Mouse (Mus musculus) large intestine, adult 2 months (tissue): ENCODE measurements around the gene Fam120a. TPM values are rescaled to one million over a fixed set of nuclear protein-coding genes. Genes with fewer than 3 reads are reported as not detected.
A peak's percentile ranks its signal among the peaks of the same experiment; 100 is the strongest.

Source experiments
- DNase-seq: peaks from one replicate; pipeline ENCODE4 v3.0.0-alpha.2; 2012; ENCODE audit warnings: low read depth, low spot score
- WGBS: fragments of 180-500 bp; shearing (Covaris S2); methylation state at CpG from one replicate; pipeline ENCODE4 v1.1.7; 2018; 5-methylcytosine and 5-hydroxymethylcytosine counted together
- polyA plus RNA-seq: library from polyadenylated mRNA; depleted of rRNA; stranded (reverse); fragments of >200 nt; gene quantifications from 2 replicates; pipeline ENCODE4 v1.2.3, GENCODE M21; 2012

The Fam120a gene
- polyA plus RNA-seq, 1 experiment = 78.1 TPM

GRCm38 (mm10) chr13:48863556-48863955 lies 104.3 kb downstream of the Fam120a start:
- WGBS = 25% methylated on average over 9 of the region's 9 CpGs
- DNase-seq = no peak

GRCm38 (mm10) chr13:48861913-48862312 lies 105.9 kb downstream of the Fam120a start:
- WGBS = 50% methylated on average over 1 of the region's 1 CpGs
- no peak for DNase-seq

GRCm38 (mm10) chr13:48858779-48859178 lies 109.0 kb downstream of the Fam120a start:
- no peak for DNase-seq
- 69% methylated on average over 4 of the region's 4 CpGs for WGBS

- WGBS = 73% methylated on average over 6 of the region's 6 CpGs
- no peak for DNase-seq
These were observed 109.8 kb downstream of the Fam120a start for GRCm38 (mm10) chr13:48858054-48858453.

GRCm38 (mm10) chr13:48857246-48857932 lies 110.4 kb downstream of the Fam120a start:
- no peak for DNase-seq
- 42% methylated on average over 7 of the region's 7 CpGs for WGBS

GRCm38 (mm10) chr13:48853947-48854346 lies 113.9 kb downstream of the Fam120a start:
- 17% methylated on average over 3 of the region's 3 CpGs for WGBS
- DNase-seq = no peak

- DNase-seq = no peak
These were observed 114.3 kb downstream of the Fam120a start for GRCm38 (mm10) chr13:48853475-48853874.

GRCm38 (mm10) chr13:48852859-48853258 lies 115.0 kb downstream of the Fam120a start:
- no peak for DNase-seq
- 50% methylated on average over 3 of the region's 3 CpGs for WGBS

More at GRCm38 (mm10) chr13:48853475-48853874, 114.3 kb downstream of the Fam120a start:
- 3% methylated on average over 2 of the region's 2 CpGs for WGBS

- DNase-seq = no peak
- WGBS = 83% methylated on average over 5 of the region's 5 CpGs
These were observed 116.1 kb downstream of the Fam120a start for GRCm38 (mm10) chr13:48851719-48852118.

- 69% methylated on average over 8 of the region's 8 CpGs for WGBS
- no peak for DNase-seq
These were observed 117.0 kb downstream of the Fam120a start for GRCm38 (mm10) chr13:48850771-48851170.

GRCm38 (mm10) chr13:48850326-48850725 lies 117.5 kb downstream of the Fam120a start:
- DNase-seq = no peak
- 79% methylated on average over 2 of the region's 2 CpGs for WGBS

GRCm38 (mm10) chr13:48849155-48849554 lies 118.7 kb downstream of the Fam120a start:
- WGBS = 37% methylated on average over 3 of the region's 3 CpGs
- no peak for DNase-seq

- no peak for DNase-seq
- 54% methylated on average over 4 of the region's 4 CpGs for WGBS
These were observed 122.5 kb downstream of the Fam120a start for GRCm38 (mm10) chr13:48845308-48845707.

GRCm38 (mm10) chr13:48843530-48843929 lies 124.3 kb downstream of the Fam120a start:
- WGBS = 83% methylated on average over 1 of the region's 1 CpGs

GRCm38 (mm10) chr13:48841905-48842592 lies 125.8 kb downstream of the Fam120a start:
- peak; percentile 44 for DNase-seq
- WGBS = 21% methylated on average over 5 of the region's 5 CpGs

More at GRCm38 (mm10) chr13:48843530-48843929, 124.3 kb downstream of the Fam120a start:
- DNase-seq = no peak

- no peak for DNase-seq
- WGBS = 67% methylated on average over 2 of the region's 2 CpGs
These were observed 129.5 kb downstream of the Fam120a start for GRCm38 (mm10) chr13:48838284-48838683.

- 71% methylated on average over 6 of the region's 6 CpGs for WGBS
These were observed 130.3 kb downstream of the Fam120a start for GRCm38 (mm10) chr13:48837537-48837936.

GRCm38 (mm10) chr13:48830528-48831250 lies 137.1 kb downstream of the Fam120a start:
- 78% methylated on average over 14 of the region's 14 CpGs for WGBS
- no peak for DNase-seq

More at GRCm38 (mm10) chr13:48837537-48837936, 130.3 kb downstream of the Fam120a start:
- DNase-seq = no peak

- no peak for DNase-seq
- 85% methylated on average over 4 of the region's 4 CpGs for WGBS
These were observed 138.0 kb downstream of the Fam120a start for GRCm38 (mm10) chr13:48829780-48830179.
